Mouse (Mus musculus) adipose tissue, adult 10 weeks (tissue): Measurements from ENCODE around the gene Ogfod3. TPM values are rescaled to one million over a fixed set of nuclear protein-coding genes. Genes with fewer than 3 reads are reported as not detected.

Source experiments
- polyA plus RNA-seq: library from polyadenylated mRNA; stranded (reverse); fragments of 350-450 nt; fragmentation: Illumina TruSeq; extraction: RNeasy Lipid Tissue Mini Kit (QIAGEN cat#74804); gene quantifications from one replicate; pipeline ENCODE4 v1.2.3, GENCODE M21; 2014; ENCODE audit warnings: low read depth, low replicate concordance

The Ogfod3 gene
- 35.1 TPM for polyA plus RNA-seq

GRCm38 (mm10) chr11:121204161-121205006, at the start of gene Ogfod3, which contains the start of gene Hexdc:
Ogfod3 (minus strand) TSS chr11:121204711.
Hexdc (plus strand) TSS chr11:121204433.

GRCm38 (mm10) chr11:121236564-121237344, 32.2 kb upstream of the Ogfod3 start, which contains the start of gene Narf:
Narf (plus strand) TSS chr11:121237253.

GRCm38 (mm10) chr11:121229018-121229439, 24.5 kb upstream of the Ogfod3 start, which contains the start of gene Cybc1:
Cybc1 (minus strand) TSS chr11:121229322.

GRCm38 (mm10) chr11:121159971-121160370, 44.5 kb downstream of the Ogfod3 start, which contains the start of gene Uts2r:
Uts2r (plus strand) TSS chr11:121160271.

GRCm38 (mm10) chr11:121145865-121146264, 58.6 kb downstream of the Ogfod3 start, which contains the start of gene Tex19.1:
Tex19.1 (plus strand) TSS chr11:121146143.

Other genes starting within 250 kb of the Ogfod3 start
- 91.1 TPM for gene Csnk1d, start 213.4 kb downstream of the Ogfod3 start, polyA plus RNA-seq
- gene Cd7, start 165.3 kb downstream of the Ogfod3 start, polyA plus RNA-seq: 1.7 TPM
- gene Sectm1b, start 141.1 kb downstream of the Ogfod3 start, polyA plus RNA-seq: 6.3 TPM
- 3.5 TPM for gene Sectm1a, start 123.5 kb downstream of the Ogfod3 start, polyA plus RNA-seq
- gene Tex19.2, start 86.0 kb downstream of the Ogfod3 start, polyA plus RNA-seq: 0.38 TPM
- not detected for gene Tex19.1, start 58.6 kb downstream of the Ogfod3 start, polyA plus RNA-seq
- not detected for gene Uts2r, start 44.4 kb downstream of the Ogfod3 start, polyA plus RNA-seq
- gene Hexdc, start 278 bp downstream of the Ogfod3 start, polyA plus RNA-seq: 23.5 TPM
- gene Cybc1, start 24.6 kb upstream of the Ogfod3 start, polyA plus RNA-seq: 34.5 TPM
- gene Narf, start 32.5 kb upstream of the Ogfod3 start, polyA plus RNA-seq: 16.1 TPM
- gene Foxk2, start 55.3 kb upstream of the Ogfod3 start, polyA plus RNA-seq: 31.0 TPM
- gene Wdr45b, start 149.7 kb upstream of the Ogfod3 start, polyA plus RNA-seq: 39.8 TPM
- 10.5 TPM for gene Rab40b, start 183.5 kb upstream of the Ogfod3 start, polyA plus RNA-seq
- 11.6 TPM for gene Fn3krp, start 216.7 kb upstream of the Ogfod3 start, polyA plus RNA-seq
- gene Fn3k, start 230.2 kb upstream of the Ogfod3 start, polyA plus RNA-seq: 3.0 TPM
- 49.8 TPM for gene Tbcd, start 247.2 kb upstream of the Ogfod3 start, polyA plus RNA-seq